Mouse (Mus musculus) cerebral cortex, adult 2 months (tissue): ENCODE measurements around the gene Vegfa.

Experiments used
- WGBS: fragments of 180-500 bp; shearing (Covaris S2); methylation state at CpG from one replicate; pipeline ENCODE4 v1.1.7; 2018; 5-methylcytosine and 5-hydroxymethylcytosine counted together

The Vegfa gene

DNA sequence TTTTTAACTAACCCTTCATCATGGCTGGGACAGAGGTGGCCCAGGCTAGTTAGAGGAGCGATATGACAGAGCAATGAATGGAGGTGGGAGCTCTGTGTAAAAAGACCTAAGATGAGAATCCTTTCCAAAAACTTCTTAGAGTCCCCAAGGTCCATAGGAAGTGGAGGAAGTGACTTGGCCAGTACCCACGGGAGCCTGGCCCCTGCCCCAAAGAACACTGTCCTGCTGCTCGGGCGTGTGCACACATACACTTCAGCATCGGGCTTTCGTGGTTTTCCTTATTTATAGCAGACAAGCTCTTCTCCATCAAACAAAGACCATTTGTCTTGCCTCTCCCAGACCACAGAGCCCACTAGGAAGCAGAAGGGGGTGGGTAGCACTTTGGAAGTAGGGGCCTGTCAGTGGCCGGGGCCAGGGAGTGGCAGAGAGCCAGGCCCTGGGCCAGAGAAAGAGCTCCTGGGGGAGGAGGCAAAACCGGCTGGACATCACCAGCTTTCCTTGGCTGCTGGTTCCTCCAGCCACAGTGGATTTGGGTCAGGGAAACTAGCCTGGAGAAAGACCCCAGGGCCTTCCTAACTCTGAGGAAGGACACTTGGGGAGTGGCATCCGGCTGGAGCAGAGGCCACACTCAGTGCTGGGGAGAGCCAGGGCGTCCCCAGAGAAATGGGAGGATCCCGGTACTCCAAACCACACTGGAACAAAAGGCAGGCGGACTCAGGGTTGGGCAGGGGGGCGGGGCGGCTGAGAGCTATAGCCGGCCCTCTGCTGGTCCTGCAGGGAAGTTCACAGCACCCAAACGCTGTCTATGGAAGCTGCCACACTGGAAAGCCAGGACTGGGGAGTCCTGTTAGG, 4.9 kb downstream of the Vegfa start:
- 25% methylated on average over 16 of the region's 16 CpGs for WGBS

GRCm38 (mm10) chr17:46025927-46026668, 6.1 kb downstream of the Vegfa start:
- WGBS: 70% methylated on average over 11 of the region's 11 CpGs

- WGBS: 89% methylated on average over 15 of the region's 15 CpGs
These were observed 7.0 kb downstream of the Vegfa start for GRCm38 (mm10) chr17:46025207-46025606.

GRCm38 (mm10) chr17:46024192-46024591, 8.0 kb downstream of the Vegfa start:
- WGBS: 93% methylated on average over 5 of the region's 5 CpGs

DNA sequence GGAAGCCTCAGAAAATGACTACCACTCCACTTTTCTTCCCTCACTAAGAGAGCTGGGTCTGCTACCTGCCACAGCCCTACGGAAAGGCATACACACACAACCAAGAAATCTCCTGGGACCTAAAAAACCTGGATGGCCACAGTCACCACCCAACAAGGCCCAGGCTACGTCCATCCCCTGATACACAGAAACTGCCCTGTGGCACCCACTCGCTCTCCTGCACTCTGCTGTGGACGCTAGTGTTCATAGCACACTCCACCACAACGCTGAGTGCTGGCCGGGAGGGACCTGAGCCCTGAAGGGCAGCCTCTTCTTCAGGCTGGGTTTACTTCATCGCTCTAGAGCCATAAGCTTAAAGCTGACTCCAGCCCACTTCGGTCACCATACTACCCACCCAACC, 8.6 kb downstream of the Vegfa start:
- WGBS: 93% methylated on average over 8 of the region's 8 CpGs

DNA sequence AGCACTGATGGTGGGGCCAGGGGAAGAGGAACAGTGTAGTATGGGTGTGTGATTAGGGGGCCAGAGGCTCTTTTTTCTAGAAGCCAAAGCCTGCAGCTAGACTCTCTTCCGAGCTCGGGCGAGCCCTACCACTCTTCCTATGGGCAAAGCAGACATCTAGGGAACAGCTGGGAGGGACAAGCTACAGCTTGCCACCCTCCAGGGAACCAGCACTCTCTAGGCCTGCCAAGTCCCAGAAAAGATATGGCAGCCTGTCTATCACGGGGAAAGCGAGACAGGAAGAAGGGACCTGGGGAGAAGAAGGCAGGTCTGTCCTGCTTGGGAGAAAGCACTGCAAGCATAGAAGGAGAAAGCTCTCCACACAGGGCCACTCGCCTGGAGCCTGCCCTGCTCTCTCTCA, 9.2 kb downstream of the Vegfa start:
- 65% methylated on average over 6 of the region's 6 CpGs for WGBS

DNA sequence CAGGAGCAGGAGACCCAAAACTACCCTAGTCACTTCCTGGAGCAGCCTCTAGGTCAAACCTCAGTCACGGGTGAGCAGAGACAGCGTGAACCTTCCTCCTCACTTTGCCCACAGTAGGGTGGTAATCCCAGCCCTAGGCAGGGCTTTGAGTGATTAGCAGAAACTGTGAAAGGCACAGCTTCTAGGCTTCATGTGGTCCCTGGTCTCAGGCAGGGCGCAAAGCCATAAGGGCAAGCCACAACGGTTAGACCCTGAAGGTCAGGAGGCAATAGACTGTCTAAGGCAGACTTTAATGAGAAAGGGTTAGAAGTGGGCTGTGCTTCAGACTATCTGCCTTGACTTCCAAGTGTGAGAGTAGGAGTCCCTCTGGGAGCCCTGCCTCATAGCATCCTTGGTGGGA, 9.7 kb downstream of the Vegfa start:
- WGBS: 87% methylated on average over 4 of the region's 4 CpGs

DNA sequence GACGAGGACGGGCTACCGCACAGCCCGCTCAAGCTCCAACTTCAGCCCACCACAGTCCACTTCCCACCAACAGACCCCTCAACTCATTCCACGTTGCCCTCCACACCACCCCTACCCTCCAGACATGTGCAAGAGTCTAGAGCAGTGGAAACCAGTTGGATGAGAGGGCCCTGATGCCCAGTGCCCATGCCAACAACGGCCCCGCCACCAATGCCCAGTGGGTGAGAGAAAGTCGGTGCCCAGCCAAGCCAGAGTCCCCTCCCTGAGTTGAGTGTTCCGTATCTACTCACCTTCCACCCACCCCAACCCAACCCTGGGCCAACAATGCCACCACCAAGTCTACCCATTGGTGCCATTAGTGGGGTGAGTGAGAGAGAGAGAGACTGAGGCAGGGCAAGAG, 10.4 kb downstream of the Vegfa start:
- 92% methylated on average over 9 of the region's 9 CpGs for WGBS

GRCm38 (mm10) chr17:46021173-46021572, 11.0 kb downstream of the Vegfa start:
- 77% methylated on average over 7 of the region's 7 CpGs for WGBS

GRCm38 (mm10) chr17:46020579-46020978, 11.6 kb downstream of the Vegfa start:
- 80% methylated on average over 7 of the region's 7 CpGs for WGBS

GRCm38 (mm10) chr17:46018736-46019004, 13.5 kb downstream of the Vegfa start:
- 78% methylated on average over 10 of the region's 10 CpGs for WGBS

GRCm38 (mm10) chr17:46017946-46018735, 14.0 kb downstream of the Vegfa start:
- 70% methylated on average over 24 of the region's 24 CpGs for WGBS

GRCm38 (mm10) chr17:46016617-46017016, 15.6 kb downstream of the Vegfa start:
- 88% methylated on average over 5 of the region's 5 CpGs for WGBS

GRCm38 (mm10) chr17:46015967-46016366, 16.2 kb downstream of the Vegfa start:
- WGBS: 96% methylated on average over 6 of the region's 6 CpGs

DNA sequence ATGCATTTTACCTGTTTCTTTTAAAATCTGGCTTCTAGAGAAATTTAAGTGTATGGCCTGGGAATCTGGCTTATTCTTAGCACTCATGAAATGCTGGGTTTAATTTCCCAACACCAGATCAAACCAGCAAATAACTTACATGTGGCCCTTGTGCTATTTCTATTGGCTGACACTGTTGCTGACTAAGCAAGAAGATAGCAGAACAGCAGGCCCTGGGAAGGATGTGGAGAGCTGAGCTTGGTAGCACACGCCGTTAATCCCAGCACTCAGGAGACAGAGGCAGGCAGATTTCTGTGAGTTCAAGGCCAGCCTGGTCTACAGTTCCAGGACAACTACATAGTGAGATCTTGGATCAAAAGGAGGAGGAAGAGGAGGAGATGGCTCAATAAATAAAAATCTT, 17.2 kb downstream of the Vegfa start:
- 75% methylated on average over 2 of the region's 2 CpGs for WGBS

- 85% methylated on average over 15 of the region's 15 CpGs for WGBS
These were observed 18.6 kb downstream of the Vegfa start for GRCm38 (mm10) chr17:46013549-46013948.

GRCm38 (mm10) chr17:46012211-46012610, 20.0 kb downstream of the Vegfa start:
- WGBS: 80% methylated on average over 8 of the region's 8 CpGs

GRCm38 (mm10) chr17:46010462-46010861, 21.7 kb downstream of the Vegfa start:
- 85% methylated on average over 6 of the region's 6 CpGs for WGBS

- 79% methylated on average over 7 of the region's 7 CpGs for WGBS
These were observed 23.0 kb downstream of the Vegfa start for GRCm38 (mm10) chr17:46009182-46009581.

- 87% methylated on average over 3 of the region's 3 CpGs for WGBS
These were observed 26.7 kb downstream of the Vegfa start for GRCm38 (mm10) chr17:46005458-46005857.

GRCm38 (mm10) chr17:46004482-46004881, 27.7 kb downstream of the Vegfa start:
- WGBS: 94% methylated on average over 5 of the region's 5 CpGs

DNA sequence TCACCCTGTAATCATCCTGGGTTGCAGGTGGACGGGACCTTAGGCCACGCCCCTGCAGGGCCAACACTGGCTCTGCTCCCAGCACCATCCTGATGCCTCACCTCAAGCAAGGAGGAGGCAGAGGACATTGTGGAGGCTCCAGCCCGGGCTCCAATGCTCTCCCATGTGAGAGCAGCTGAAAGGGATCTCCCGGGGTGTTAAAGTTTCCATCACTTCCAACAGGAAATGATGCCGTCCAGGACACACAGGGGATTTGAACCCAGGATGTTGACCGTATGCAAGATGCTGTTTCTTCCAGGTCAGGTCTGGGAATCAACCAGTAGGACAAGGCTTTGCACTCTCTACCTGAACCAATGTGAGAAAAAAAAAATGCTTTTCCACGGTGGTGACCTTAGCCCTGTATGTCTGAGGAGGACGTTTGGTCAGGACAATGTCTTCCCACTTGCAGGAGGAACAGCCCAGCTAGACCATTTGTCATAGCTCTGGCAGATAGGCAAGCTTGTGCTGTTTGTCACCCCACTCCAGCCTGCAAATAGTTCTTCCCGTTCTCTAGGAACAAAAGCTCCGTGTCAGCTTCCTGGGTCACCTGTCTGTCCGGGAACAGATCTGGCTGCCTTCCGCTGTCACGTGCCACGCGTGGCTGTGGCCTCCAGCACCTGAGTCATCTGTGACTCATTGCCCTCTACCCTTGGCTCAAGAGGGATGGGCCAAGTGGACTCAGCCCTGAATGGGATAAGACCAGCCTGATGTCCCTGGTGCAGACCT, 28.3 kb downstream of the Vegfa start:
- 83% methylated on average over 15 of the region's 15 CpGs for WGBS
